Mouse (Mus musculus) thymus, postnatal 14 days (tissue): Measurements from ENCODE around the gene Shb.

Experiments
- DNase-seq: peaks from one replicate; pipeline ENCODE4 v3.0.0; 2021

The Shb gene

GRCm38 (mm10) chr4:45503380-45503779, 28.9 kb downstream of the Shb start:
- DNase-seq = no peak

GRCm38 (mm10) chr4:45502002-45502401, 30.3 kb downstream of the Shb start:
- no peak for DNase-seq

GRCm38 (mm10) chr4:45500381-45500780, 31.9 kb downstream of the Shb start:
- DNase-seq = no peak

GRCm38 (mm10) chr4:45499556-45499955, 32.7 kb downstream of the Shb start:
- DNase-seq = no peak

GRCm38 (mm10) chr4:45499081-45499480, 33.2 kb downstream of the Shb start:
- no peak for DNase-seq

GRCm38 (mm10) chr4:45498345-45498744, 33.9 kb downstream of the Shb start:
- no peak for DNase-seq

- no peak for DNase-seq
Observed at GRCm38 (mm10) chr4:45497282-45497681, 35.0 kb downstream of the Shb start.

GRCm38 (mm10) chr4:45495531-45496201, 36.6 kb downstream of the Shb start:
- no peak for DNase-seq

- no peak for DNase-seq
Observed at GRCm38 (mm10) chr4:45493786-45494400, 38.4 kb downstream of the Shb start.

GRCm38 (mm10) chr4:45493118-45493517, 39.2 kb downstream of the Shb start:
- no peak for DNase-seq

GRCm38 (mm10) chr4:45492681-45493081, 39.6 kb downstream of the Shb start:
- no peak for DNase-seq

GRCm38 (mm10) chr4:45491685-45492601, 40.3 kb downstream of the Shb start:
- no peak for DNase-seq

GRCm38 (mm10) chr4:45491119-45491679, 41.1 kb downstream of the Shb start:
- DNase-seq = no peak

GRCm38 (mm10) chr4:45490036-45490752, 42.1 kb downstream of the Shb start:
- no peak for DNase-seq

GRCm38 (mm10) chr4:45489141-45490035, 42.9 kb downstream of the Shb start:
- DNase-seq = no peak

GRCm38 (mm10) chr4:45487681-45488081, 44.6 kb downstream of the Shb start:
- DNase-seq = no peak

GRCm38 (mm10) chr4:45485024-45485423, 47.2 kb downstream of the Shb start:
- DNase-seq = no peak

- no peak for DNase-seq
Observed at GRCm38 (mm10) chr4:45483271-45484245, 48.7 kb downstream of the Shb start.

- DNase-seq = no peak
Observed at GRCm38 (mm10) chr4:45482271-45482670, 50.0 kb downstream of the Shb start.

GRCm38 (mm10) chr4:45481431-45481830, 50.8 kb downstream of the Shb start:
- no peak for DNase-seq
